Mouse (Mus musculus) lung, embryonic 14.5 days (tissue): ENCODE data around the gene Grm4. TPM values are rescaled to one million over a fixed set of nuclear protein-coding genes. Genes with fewer than 3 reads are reported as not detected.

Source experiments
- ATAC-seq: fragments of 200-750 bp; cut with Nextera tagmentation; 2 replicates; pipeline ENCODE4 v1.8.0; 2017; ENCODE audit warnings: mild to moderate bottlenecking, moderate TSS enrichment, moderate library complexity; ENCODE audit not compliant: insufficient read depth
- DNase-seq: peaks from one replicate; pipeline ENCODE4 v3.0.0-alpha.2; 2015
- H3K27ac ChIP-seq: fragments of 300-500 bp; sonication (generic); 2 replicates; pipeline ENCODE4 v1.5.1; 2014; ENCODE audit warnings: low read depth, mild to moderate bottlenecking, moderate library complexity
- H3K27me3 ChIP-seq: fragments of 300-500 bp; sonication (generic); 2 replicates; pipeline ENCODE4 v1.6.1; 2014; ENCODE audit warnings: low read length, control low read depth; ENCODE audit not compliant: insufficient read depth
- H3K36me3 ChIP-seq: fragments of 300-500 bp; sonication (generic); 2 replicates; pipeline ENCODE4 v1.6.1; 2014; ENCODE audit warnings: control low read depth; ENCODE audit not compliant: insufficient read depth
- H3K4me1 ChIP-seq: fragments of 300-500 bp; sonication (generic); 2 replicates; pipeline ENCODE4 v1.6.1; 2014; ENCODE audit warnings: antibody characterized with exemption, control low read depth; ENCODE audit not compliant: insufficient read depth
- H3K4me2 ChIP-seq: fragments of 300-500 bp; sonication (generic); 2 replicates; pipeline ENCODE4 v1.6.1; 2014; ENCODE audit warnings: mild to moderate bottlenecking
- H3K4me3 ChIP-seq: fragments of 300-500 bp; sonication (generic); 2 replicates; pipeline ENCODE4 v1.5.1; 2014; ENCODE audit warnings: low read depth, low read length
- H3K9ac ChIP-seq: fragments of 300-500 bp; sonication (generic); 2 replicates; pipeline ENCODE4 v1.6.1; 2014
- H3K9me3 ChIP-seq: fragments of 300-500 bp; sonication (generic); 2 replicates; pipeline ENCODE4 v1.6.1; 2016; ENCODE audit warnings: low read depth, low read length, control low read depth
- CTCF ChIP-seq: IDR thresholded peaks from 2 replicates; pipeline ENCODE4 v1.5.1; 2016; ENCODE audit warnings: antibody characterized with exemption, low read depth
- whole genome bisulfite sequencing: fragments of 180-500 bp; shearing (Covaris S2); extraction: QIAGEN DNeasy Blood & Tissue Kit; methylation state at CpG from one replicate; pipeline ENCODE4 v1.1.7; 2014; 5-methylcytosine and 5-hydroxymethylcytosine counted together
- polyA plus RNA-seq: library from polyadenylated mRNA; unstranded; fragments of >200 nt; fragmentation: Nextera tagmentation; extraction: Ambion mirVana; gene quantifications from 2 replicates; pipeline ENCODE4 v1.2.1, GENCODE M21; 2014

Gene Grm4
- polyA plus RNA-seq, 1 experiment from 2014 or later = 0.05 TPM

DNA sequence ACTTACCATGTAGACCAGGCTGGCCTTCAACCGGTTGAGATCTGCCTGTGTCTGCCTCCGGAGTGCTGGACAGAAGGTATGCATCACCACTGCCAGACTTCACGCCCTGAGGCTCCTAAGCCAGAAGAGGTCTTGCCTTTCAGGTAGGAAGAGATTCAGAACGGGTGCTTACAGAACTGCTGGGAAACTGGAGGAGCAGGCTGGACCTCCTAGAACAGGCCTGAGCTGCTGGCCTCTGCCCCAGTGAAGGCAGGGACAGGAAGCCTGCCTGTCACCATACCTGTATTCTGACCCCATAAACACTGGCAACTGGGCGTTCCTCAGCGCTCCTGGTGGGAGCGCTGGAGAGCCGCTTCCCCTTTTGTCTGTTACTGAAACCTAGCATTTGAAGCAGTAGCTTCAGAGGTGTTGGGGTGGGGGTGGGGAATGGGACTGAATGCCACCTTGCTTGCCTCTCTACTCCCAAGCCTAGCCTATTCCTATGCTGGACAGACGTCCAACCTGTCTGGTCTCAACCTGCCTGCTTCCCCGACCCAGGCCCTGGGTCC is 30.3 kb upstream of the Grm4 start:
- Histone ChIP-seq H3K4me1 (0 out of 2 replicates have a peak, but pooled peaks cover 4% of the 10 kb centered on the region), H3K4me3 (no peak overlapping the region), H3K9ac (no peak overlapping the region), H3K4me2 (no peak overlapping the region), H3K27me3 (no peaks in the 10 kb centered on the region), H3K36me3 (no peaks in the 10 kb centered on the region), H3K9me3 (no peaks in the 10 kb centered on the region), H3K27ac (no peak overlapping the region)
- WGBS = 65% methylated on average over 10 of the region's 10 CpGs
- TF ChIP-seq CTCF = no peak
- DNase-seq (no peak), ATAC-seq (no peak)

DNA sequence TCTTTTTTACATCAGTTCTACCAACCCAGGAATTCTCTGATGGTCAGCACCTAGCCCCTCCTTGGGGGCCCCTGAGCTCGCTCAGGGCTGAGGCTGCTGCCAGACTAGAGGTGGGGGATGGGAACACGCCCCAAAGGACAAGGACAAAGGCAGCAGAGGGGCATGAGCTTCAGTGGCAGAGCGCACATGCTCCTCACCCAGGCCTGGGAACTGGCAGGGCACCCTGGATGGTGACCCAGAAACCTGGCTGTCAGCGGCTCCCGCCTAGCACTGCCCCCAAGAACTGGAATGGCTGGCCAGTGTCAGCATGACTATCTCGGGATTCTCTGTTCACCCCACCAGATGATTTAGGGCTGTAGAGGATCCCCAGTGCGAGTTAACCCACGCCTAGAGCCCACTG is 28.0 kb upstream of the Grm4 start:
- Histone ChIP-seq H3K27ac (no peak overlapping the region), H3K4me3 (no peak overlapping the region), H3K9me3 (no peaks in the 10 kb centered on the region), H3K27me3 (no peaks in the 10 kb centered on the region), H3K4me1 (no peaks in the 10 kb centered on the region), H3K9ac (no peak overlapping the region), H3K36me3 (no peaks in the 10 kb centered on the region), H3K4me2 (no peak overlapping the region)
- 48% methylated on average over 8 of the region's 8 CpGs for WGBS
- DNase-seq (no peak), ATAC-seq (no peak)
- no peak for TF ChIP-seq CTCF

DNA sequence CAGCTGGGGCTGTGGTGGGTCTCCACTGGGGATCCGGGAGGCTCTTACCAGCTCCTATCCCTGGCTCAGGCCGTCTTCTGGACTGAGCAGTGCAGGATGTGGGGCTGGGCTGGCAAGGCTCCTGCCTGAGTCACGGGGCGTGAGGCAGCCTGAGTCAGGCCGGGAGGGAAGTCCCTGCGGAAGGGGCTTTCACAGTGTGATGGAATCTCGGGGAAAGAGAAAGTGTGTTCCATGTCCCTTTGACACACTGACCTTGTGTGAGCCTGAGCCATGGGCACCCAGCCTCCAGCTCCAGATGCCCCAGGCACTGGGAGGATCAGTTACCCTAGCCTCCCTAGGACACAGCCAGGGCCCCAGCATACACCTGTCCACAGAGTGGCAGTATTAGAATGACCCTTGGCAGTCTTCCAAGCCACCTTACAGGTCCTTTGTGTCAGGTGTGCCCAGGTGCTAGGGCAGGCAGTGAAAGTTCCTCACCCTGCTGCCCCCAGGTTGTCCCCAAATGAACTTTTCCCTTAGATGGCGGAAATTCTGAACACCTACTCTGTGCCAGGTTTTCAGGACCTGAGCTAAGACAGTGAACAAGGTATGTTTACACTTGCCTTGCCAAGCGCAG is 26.2 kb upstream of the Grm4 start:
- TF ChIP-seq CTCF = no peak
- 59% methylated on average over 9 of the region's 9 CpGs for WGBS
- Histone ChIP-seq H3K4me2 (no peak overlapping the region), H3K4me1 (no peaks in the 10 kb centered on the region), H3K4me3 (no peak overlapping the region), H3K36me3 (no peaks in the 10 kb centered on the region), H3K27me3 (no peaks in the 10 kb centered on the region), H3K9me3 (no peaks in the 10 kb centered on the region), H3K27ac (no peak overlapping the region), H3K9ac (no peak overlapping the region)
- ATAC-seq = no peak
- DNase-seq = no peak

DNA sequence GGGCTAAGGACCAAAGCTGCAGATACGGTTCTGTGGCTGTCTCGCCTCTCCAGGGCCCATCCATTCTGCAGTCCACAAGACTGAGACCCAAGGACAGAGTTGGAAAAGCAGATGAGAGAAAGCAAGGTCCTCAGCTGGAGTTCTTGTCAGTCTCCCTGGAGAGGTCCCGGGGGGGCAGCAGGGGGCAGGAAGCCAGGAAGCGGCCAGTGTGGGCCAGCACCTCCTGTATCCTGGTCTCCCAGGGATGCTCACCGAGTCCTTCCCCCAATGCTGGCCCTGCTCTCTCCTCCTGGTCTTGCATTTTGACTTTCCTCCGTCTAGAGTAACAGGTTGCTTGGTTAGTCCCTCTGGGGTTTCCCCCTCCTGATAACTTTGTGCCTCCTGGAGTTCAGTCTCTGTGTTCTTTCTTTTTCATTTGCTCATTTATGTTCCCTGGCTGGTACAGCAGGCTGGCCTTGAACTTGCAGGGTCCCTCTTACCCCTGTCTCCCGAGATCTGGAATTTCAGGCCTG is 25.4 kb upstream of the Grm4 start:
- H3K4me2 ChIP-seq = no peak overlapping the region
- ATAC-seq (no peak), DNase-seq (no peak)
- no peak overlapping the region for H3K4me3 ChIP-seq
- no peaks in the 10 kb centered on the region for H3K27me3 ChIP-seq
- no peaks in the 10 kb centered on the region for H3K9me3 ChIP-seq
- WGBS = 53% methylated on average over 7 of the region's 7 CpGs
- H3K27ac ChIP-seq = no peak overlapping the region
- no peak for TF ChIP-seq CTCF
- H3K9ac ChIP-seq = no peak overlapping the region
- H3K36me3 ChIP-seq = no peaks in the 10 kb centered on the region
- H3K4me1 ChIP-seq = no peaks in the 10 kb centered on the region

DNA sequence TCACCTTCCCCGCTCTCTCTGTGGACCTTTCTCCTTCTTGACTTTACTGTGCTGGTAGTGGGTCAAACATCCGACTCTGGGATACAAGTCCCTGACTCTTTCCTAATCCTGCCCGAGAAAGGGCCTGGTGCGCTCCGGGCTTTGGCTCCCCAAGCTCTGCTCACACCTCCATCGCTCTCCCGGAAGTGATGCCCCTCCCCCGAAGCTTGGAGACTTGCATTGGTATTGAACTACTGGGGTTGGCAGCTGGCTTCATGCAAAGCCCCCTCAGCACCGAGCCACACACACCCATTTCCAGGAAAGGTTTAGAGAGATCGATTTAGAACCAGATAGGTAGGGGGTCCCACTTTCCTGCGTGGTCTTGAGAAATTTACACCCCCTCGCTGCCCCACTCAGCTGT is 24.8 kb upstream of the Grm4 start:
- DNase-seq (no peak), ATAC-seq (no peak)
- H3K9me3 ChIP-seq = no peaks in the 10 kb centered on the region
- 38% methylated on average over 12 of the region's 12 CpGs for WGBS
- H3K4me3 ChIP-seq = no peak overlapping the region
- H3K9ac ChIP-seq = no peak overlapping the region
- H3K27ac ChIP-seq = no peak overlapping the region
- H3K4me2 ChIP-seq = no peak overlapping the region
- H3K27me3 ChIP-seq = no peaks in the 10 kb centered on the region
- no peaks in the 10 kb centered on the region for H3K4me1 ChIP-seq
- H3K36me3 ChIP-seq = no peaks in the 10 kb centered on the region
- no peak for TF ChIP-seq CTCF

DNA sequence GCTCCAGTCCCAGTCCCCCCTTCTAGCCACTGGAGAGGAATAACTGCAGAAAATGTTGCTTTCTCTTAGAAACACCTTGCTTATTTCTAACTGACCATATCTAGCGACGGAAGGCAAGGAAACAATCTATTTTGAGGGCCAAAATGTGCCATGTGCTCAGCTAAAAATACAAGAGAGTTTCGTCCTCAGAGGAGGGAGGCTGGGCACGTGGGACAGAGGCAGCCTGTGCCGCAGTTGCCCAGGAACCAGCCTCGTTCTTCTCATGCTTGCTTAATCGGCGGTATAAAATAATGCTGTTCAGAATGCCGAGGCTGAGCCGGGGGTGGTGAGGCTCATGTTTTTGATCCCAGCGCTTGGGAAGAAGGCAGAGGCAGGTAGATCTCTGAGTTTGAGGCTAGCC is 23.3 kb upstream of the Grm4 start:
- Histone ChIP-seq H3K4me2 (no peak overlapping the region), H3K27ac (no peak overlapping the region), H3K4me3 (no peak overlapping the region), H3K36me3 (no peaks in the 10 kb centered on the region), H3K4me1 (no peaks in the 10 kb centered on the region), H3K9ac (no peak overlapping the region), H3K27me3 (no peaks in the 10 kb centered on the region), H3K9me3 (no peaks in the 10 kb centered on the region)
- 81% methylated on average over 11 of the region's 11 CpGs for WGBS
- ATAC-seq (no peak), DNase-seq (no peak)
- no peak for TF ChIP-seq CTCF

DNA sequence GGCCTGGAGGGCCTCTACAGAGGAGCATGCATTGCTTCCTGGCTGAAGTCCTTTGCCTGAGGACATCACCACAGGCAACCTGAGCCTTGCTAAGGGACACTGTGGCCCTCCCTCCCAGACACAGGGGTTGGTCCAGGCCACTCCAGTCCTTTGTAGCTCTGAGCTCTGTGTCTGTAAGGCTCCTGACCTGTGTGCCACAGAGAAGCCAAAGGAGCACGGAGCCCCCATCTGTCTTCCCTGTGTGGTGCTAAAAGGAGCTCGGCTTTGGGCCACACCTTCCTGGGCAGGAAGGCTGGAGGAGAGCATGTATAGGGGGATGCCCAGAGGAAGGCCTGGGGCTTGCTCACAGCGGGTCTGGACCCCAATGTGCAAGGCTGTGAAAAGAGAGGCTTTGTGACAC is 20.8 kb upstream of the Grm4 start:
- Histone ChIP-seq H3K9me3 (no peaks in the 10 kb centered on the region), H3K4me1 (no peaks in the 10 kb centered on the region), H3K4me2 (no peak overlapping the region), H3K27me3 (no peaks in the 10 kb centered on the region), H3K4me3 (no peak overlapping the region), H3K36me3 (no peaks in the 10 kb centered on the region), H3K27ac (no peak overlapping the region), H3K9ac (no peak overlapping the region)
- no peak for ATAC-seq
- 81% methylated on average over 3 of the region's 3 CpGs for WGBS
- no peak for TF ChIP-seq CTCF
- DNase-seq = no peak

DNA sequence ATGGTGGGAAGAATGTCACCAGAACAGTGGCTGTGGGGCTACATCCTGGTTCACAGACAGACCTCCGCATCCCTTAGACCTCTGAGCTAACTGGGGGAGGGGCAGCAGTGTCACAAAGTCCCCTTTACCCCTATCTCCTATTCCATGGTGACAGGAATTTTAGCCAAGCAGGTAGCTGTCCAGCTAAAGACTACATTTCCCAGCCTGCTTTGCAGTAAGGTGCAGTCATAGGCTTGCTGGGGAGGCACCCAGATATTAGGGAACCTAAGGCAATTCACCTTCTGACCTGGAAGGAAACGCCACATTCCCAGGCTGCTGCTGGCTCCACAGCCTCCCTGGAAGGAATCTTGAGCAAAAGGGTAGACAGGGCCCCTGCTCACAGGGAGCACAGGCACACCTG is 20.1 kb upstream of the Grm4 start:
- Histone ChIP-seq H3K27ac (no peak overlapping the region), H3K36me3 (no peaks in the 10 kb centered on the region), H3K4me3 (no peak overlapping the region), H3K9me3 (no peaks in the 10 kb centered on the region), H3K27me3 (no peaks in the 10 kb centered on the region), H3K9ac (no peak overlapping the region), H3K4me1 (no peaks in the 10 kb centered on the region), H3K4me2 (no peak overlapping the region)
- TF ChIP-seq CTCF = no peak
- DNase-seq (no peak), ATAC-seq (no peak)
- WGBS = 60% methylated on average over 2 of the region's 2 CpGs
